Mouse (Mus musculus): Measurements from ENCODE around the gene Zbtb8b. TPM values are rescaled to one million over a fixed set of nuclear protein-coding genes. Genes with fewer than 3 reads are reported as not detected.

Gene Zbtb8b
- polyA plus RNA-seq, 1 experiment from 2014 or later: 2.8 TPM

- Histone ChIP-seq H3K9me3 (ENCODE audit: control insufficient read depth, low read length) (no peaks in the 10 kb centered on the region), H3K27ac (ENCODE audit: low read depth, low read length) (no peak overlapping the region), H3K27me3 (ENCODE audit: control insufficient read depth, insufficient read depth, low read length) (no peaks in the 10 kb centered on the region), H3K4me2 (replicated peaks; ENCODE audit: low read depth, low read length) (no peak overlapping the region), H3K36me3 (ENCODE audit: control insufficient read depth, insufficient read depth, low read length) (no peaks in the 10 kb centered on the region), H3K9ac (ENCODE audit: low read depth, low read length) (no peak overlapping the region), H3K4me3 (ENCODE audit: low read depth, low read length) (no peak overlapping the region), H3K4me1 (replicated peaks; ENCODE audit: control insufficient read depth, insufficient read depth, low read length) (0 out of 2 replicates have a peak, but pooled peaks cover 3% of the 10 kb centered on the region)
- 88% methylated on average over 11 of the region's 11 CpGs for WGBS
- DNase-seq (ENCODE audit: low spot score) (no peak), ATAC-seq (ENCODE audit: low FRiP score) (no peak)
These were observed 55.0 kb downstream of the Zbtb8b start for GRCm38 (mm10) chr4:129385685-129386084.

- Histone ChIP-seq H3K4me1 (replicated peaks; ENCODE audit: control insufficient read depth, insufficient read depth, low read length) (0 out of 2 replicates have a peak, but pooled peaks cover 3% of the 10 kb centered on the region), H3K9me3 (ENCODE audit: control insufficient read depth, low read length) (no peaks in the 10 kb centered on the region), H3K4me3 (ENCODE audit: low read depth, low read length) (no peak overlapping the region), H3K4me2 (replicated peaks; ENCODE audit: low read depth, low read length) (no peak overlapping the region), H3K9ac (ENCODE audit: low read depth, low read length) (no peak overlapping the region), H3K27me3 (ENCODE audit: control insufficient read depth, insufficient read depth, low read length) (no peaks in the 10 kb centered on the region), H3K27ac (ENCODE audit: low read depth, low read length) (no peak overlapping the region), H3K36me3 (ENCODE audit: control insufficient read depth, insufficient read depth, low read length) (no peaks in the 10 kb centered on the region)
- DNase-seq (ENCODE audit: low spot score): no peak
- WGBS: 46% methylated on average over 6 of the region's 6 CpGs
- no peak for ATAC-seq (ENCODE audit: low FRiP score)
These were observed 56.2 kb downstream of the Zbtb8b start for GRCm38 (mm10) chr4:129384440-129384839.

- Histone ChIP-seq H3K4me1 (replicated peaks; ENCODE audit: control insufficient read depth, insufficient read depth, low read length) (0 out of 2 replicates have a peak, but pooled peaks cover 3% of the 10 kb centered on the region), H3K9ac (ENCODE audit: low read depth, low read length) (no peak overlapping the region), H3K9me3 (ENCODE audit: control insufficient read depth, low read length) (no peaks in the 10 kb centered on the region), H3K4me2 (replicated peaks; ENCODE audit: low read depth, low read length) (no peak overlapping the region), H3K27me3 (ENCODE audit: control insufficient read depth, insufficient read depth, low read length) (no peaks in the 10 kb centered on the region; the same call in 1 of the 2 replicates), H3K4me3 (ENCODE audit: low read depth, low read length) (no peak overlapping the region), H3K36me3 (ENCODE audit: control insufficient read depth, insufficient read depth, low read length) (no peaks in the 10 kb centered on the region), H3K27ac (ENCODE audit: low read depth, low read length) (no peak overlapping the region)
- ATAC-seq (ENCODE audit: low FRiP score): no peak
- 88% methylated on average over 3 of the region's 3 CpGs for WGBS
- DNase-seq (ENCODE audit: low spot score): no peak
These were observed 57.1 kb downstream of the Zbtb8b start for GRCm38 (mm10) chr4:129383586-129383985.

GRCm38 (mm10) chr4:129382488-129382887, 58.2 kb downstream of the Zbtb8b start:
- DNase-seq (ENCODE audit: low spot score): no peak
- no peaks in the 10 kb centered on the region for H3K9me3 ChIP-seq (ENCODE audit: control insufficient read depth, low read length)
- no peak overlapping the region for H3K9ac ChIP-seq (ENCODE audit: low read depth, low read length)
- H3K36me3 ChIP-seq (ENCODE audit: control insufficient read depth, insufficient read depth, low read length): no peaks in the 10 kb centered on the region
- H3K4me1 ChIP-seq (replicated peaks; ENCODE audit: control insufficient read depth, insufficient read depth, low read length): no peaks in the 10 kb centered on the region
- WGBS: 92% methylated on average over 2 of the region's 2 CpGs
- ATAC-seq (ENCODE audit: low FRiP score): no peak
- no peak overlapping the region for H3K4me3 ChIP-seq (ENCODE audit: low read depth, low read length)
- no peak overlapping the region for H3K27ac ChIP-seq (ENCODE audit: low read depth, low read length)
- H3K27me3 ChIP-seq (ENCODE audit: control insufficient read depth, insufficient read depth, low read length): no peaks in the 10 kb centered on the region; the same call in 1 of the 2 replicates
- no peak overlapping the region for H3K4me2 ChIP-seq (replicated peaks; ENCODE audit: low read depth, low read length)

- ATAC-seq (ENCODE audit: low FRiP score): no peak
These were observed 58.6 kb downstream of the Zbtb8b start for GRCm38 (mm10) chr4:129382029-129382428.

GRCm38 (mm10) chr4:129381148-129381547, 59.5 kb downstream of the Zbtb8b start:
- no peak overlapping the region for H3K4me2 ChIP-seq (replicated peaks; ENCODE audit: low read depth, low read length)
- DNase-seq (ENCODE audit: low spot score) (no peak), ATAC-seq (ENCODE audit: low FRiP score) (no peak)
- no peak overlapping the region for H3K27ac ChIP-seq (ENCODE audit: low read depth, low read length)
- H3K9me3 ChIP-seq (ENCODE audit: control insufficient read depth, low read length): no peaks in the 10 kb centered on the region
- H3K4me1 ChIP-seq (replicated peaks; ENCODE audit: control insufficient read depth, insufficient read depth, low read length): no peaks in the 10 kb centered on the region
- no peaks in the 10 kb centered on the region; the same call in 1 of the 2 replicates for H3K27me3 ChIP-seq (ENCODE audit: control insufficient read depth, insufficient read depth, low read length)
- WGBS: 76% methylated on average over 8 of the region's 8 CpGs
- no peaks in the 10 kb centered on the region for H3K36me3 ChIP-seq (ENCODE audit: control insufficient read depth, insufficient read depth, low read length)
- no peak overlapping the region for H3K4me3 ChIP-seq (ENCODE audit: low read depth, low read length)
- H3K9ac ChIP-seq (ENCODE audit: low read depth, low read length): no peak overlapping the region

More at GRCm38 (mm10) chr4:129382029-129382428, 58.6 kb downstream of the Zbtb8b start:
- Histone ChIP-seq H3K4me2 (replicated peaks; ENCODE audit: low read depth, low read length) (no peak overlapping the region), H3K36me3 (ENCODE audit: control insufficient read depth, insufficient read depth, low read length) (no peaks in the 10 kb centered on the region), H3K27ac (ENCODE audit: low read depth, low read length) (no peak overlapping the region), H3K9me3 (ENCODE audit: control insufficient read depth, low read length) (no peaks in the 10 kb centered on the region), H3K9ac (ENCODE audit: low read depth, low read length) (no peak overlapping the region), H3K4me3 (ENCODE audit: low read depth, low read length) (no peak overlapping the region), H3K4me1 (replicated peaks; ENCODE audit: control insufficient read depth, insufficient read depth, low read length) (no peaks in the 10 kb centered on the region), H3K27me3 (ENCODE audit: control insufficient read depth, insufficient read depth, low read length) (no peaks in the 10 kb centered on the region; the same call in 1 of the 2 replicates)
- WGBS: 91% methylated on average over 9 of the region's 9 CpGs
- DNase-seq (ENCODE audit: low spot score): no peak

GRCm38 (mm10) chr4:129379805-129380204, 60.8 kb downstream of the Zbtb8b start:
- 78% methylated on average over 3 of the region's 3 CpGs for WGBS
- Histone ChIP-seq H3K4me2 (replicated peaks; ENCODE audit: low read depth, low read length) (no peak overlapping the region), H3K4me3 (ENCODE audit: low read depth, low read length) (no peak overlapping the region), H3K36me3 (ENCODE audit: control insufficient read depth, insufficient read depth, low read length) (no peaks in the 10 kb centered on the region), H3K9ac (ENCODE audit: low read depth, low read length) (no peak overlapping the region), H3K9me3 (ENCODE audit: control insufficient read depth, low read length) (no peaks in the 10 kb centered on the region), H3K27me3 (ENCODE audit: control insufficient read depth, insufficient read depth, low read length) (no peaks in the 10 kb centered on the region; the same call in 1 of the 2 replicates), H3K27ac (ENCODE audit: low read depth, low read length) (no peak overlapping the region), H3K4me1 (replicated peaks; ENCODE audit: control insufficient read depth, insufficient read depth, low read length) (no peaks in the 10 kb centered on the region)
- DNase-seq (ENCODE audit: low spot score): no peak
- no peak for ATAC-seq (ENCODE audit: low FRiP score)

- Histone ChIP-seq H3K27ac (ENCODE audit: low read depth, low read length) (peak within 1 kb of the TSS; percentile 79), H3K27me3 (ENCODE audit: control insufficient read depth, insufficient read depth, low read length) (no peaks in the 10 kb centered on the region; the same call in 1 of the 2 replicates), H3K4me1 (replicated peaks; ENCODE audit: control insufficient read depth, insufficient read depth, low read length) (no peaks in the 10 kb centered on the region)
These were observed 62.9 kb downstream of the Zbtb8b start, which contains the start of gene Zbtb8a for GRCm38 (mm10) chr4:129377601-129378390. Gene Zbtb8a, minus strand, starts transcription at chr4:129378116.

More at GRCm38 (mm10) chr4:129377601-129378390, 62.9 kb downstream of the Zbtb8b start, which contains the start of gene Zbtb8a:
- H3K9ac ChIP-seq (ENCODE audit: low read depth, low read length): peak within 1 kb of the TSS; percentile 84
- peak within 1 kb of the TSS; percentile 60 for H3K4me2 ChIP-seq (replicated peaks; ENCODE audit: low read depth, low read length)
- peak within 1 kb of the TSS; percentile 65 for H3K4me3 ChIP-seq (ENCODE audit: low read depth, low read length)
- ATAC-seq (ENCODE audit: low FRiP score) (peak; percentile 81; the same call in 1 of the 2 replicates), DNase-seq (ENCODE audit: low spot score) (peak; percentile 83)
- H3K36me3 ChIP-seq (ENCODE audit: control insufficient read depth, insufficient read depth, low read length): no peaks in the 10 kb centered on the region
- no peaks in the 10 kb centered on the region for H3K9me3 ChIP-seq (ENCODE audit: control insufficient read depth, low read length)
- 2% methylated on average over 57 of the region's 65 CpGs for WGBS

Measured in hindbrain, embryonic 11.5 days (tissue).